Mouse (Mus musculus) intestine, embryonic 15.5 days (tissue): Measurements from ENCODE around the gene Btnl10. TPM values are rescaled to one million over a fixed set of nuclear protein-coding genes. Genes with fewer than 3 reads are reported as not detected.

Experiments
- ATAC-seq: fragments of 200-750 bp; cut with Nextera tagmentation; 2 replicates; pipeline ENCODE4 v1.8.0; 2017; ENCODE audit warnings: moderate TSS enrichment, moderate library complexity
- H3K27ac ChIP-seq: fragments of 300-500 bp; sonication (generic); 2 replicates; pipeline ENCODE4 v1.5.1; 2015; ENCODE audit warnings: mild to moderate bottlenecking, inconsistent platforms
- H3K27me3 ChIP-seq: fragments of 300-500 bp; sonication (generic); replicated peaks from 2 replicates; pipeline ENCODE4 v1.6.1; 2015; ENCODE audit warnings: inconsistent platforms
- H3K36me3 ChIP-seq: fragments of 300-500 bp; sonication (generic); 2 replicates; pipeline ENCODE4 v1.6.1; 2015; ENCODE audit warnings: inconsistent platforms
- H3K4me1 ChIP-seq: fragments of 300-500 bp; sonication (generic); replicated peaks from 2 replicates; pipeline ENCODE4 v1.6.1; 2015; ENCODE audit warnings: inconsistent platforms
- H3K4me2 ChIP-seq: fragments of 300-500 bp; sonication (generic); replicated peaks from 2 replicates; pipeline ENCODE4 v1.6.1; 2015; ENCODE audit warnings: mild to moderate bottlenecking, inconsistent platforms
- H3K4me3 ChIP-seq: fragments of 300-500 bp; sonication (generic); replicated peaks from 2 replicates; pipeline ENCODE4 v1.5.1; 2015; ENCODE audit warnings: inconsistent platforms
- H3K9ac ChIP-seq: fragments of 300-500 bp; sonication (generic); 2 replicates; pipeline ENCODE4 v1.6.1; 2015; ENCODE audit warnings: inconsistent platforms
- H3K9me3 ChIP-seq: fragments of 300-500 bp; sonication (generic); 2 replicates; pipeline ENCODE4 v1.6.1; 2016; ENCODE audit warnings: inconsistent platforms
- WGBS: fragments of 180-500 bp; shearing (Covaris S2); methylation state at CpG from one replicate; pipeline ENCODE4 v1.1.7; 2015; 5-methylcytosine and 5-hydroxymethylcytosine counted together
- polyA plus RNA-seq: library from polyadenylated mRNA; unstranded; fragments of >200 nt; fragmentation: Nextera tagmentation; extraction: Ambion mirVana; gene quantifications from 2 replicates; pipeline ENCODE4 v1.2.1, GENCODE M21; 2015

Gene Btnl10
- polyA plus RNA-seq, 1 experiment from 2014 or later = 0.34 TPM

- Histone ChIP-seq H3K9ac (no peak overlapping the region), H3K4me2 (no peak overlapping the region), H3K27ac (no peak overlapping the region), H3K36me3 (no peaks in the 10 kb centered on the region), H3K27me3 (peaks cover 11% of the 10 kb centered on the region; the same call in 1 of the 2 replicates), H3K9me3 (no peaks in the 10 kb centered on the region), H3K4me3 (no peak overlapping the region), H3K4me1 (peaks cover 14% of the 10 kb centered on the region)
- peak; percentile 45; the same call in 1 of the 2 replicates for ATAC-seq
- WGBS = 42% methylated on average over 12 of the region's 12 CpGs
Observed at GRCm38 (mm10) chr11:58965001-58965760, 47.5 kb downstream of the Btnl10 start.

- Histone ChIP-seq H3K4me2 (no peak overlapping the region), H3K9me3 (no peaks in the 10 kb centered on the region), H3K27ac (no peak overlapping the region), H3K27me3 (0 out of 2 replicates have a peak, but pooled peaks cover 3% of the 10 kb centered on the region), H3K9ac (no peak overlapping the region), H3K4me1 (peaks cover 17% of the 10 kb centered on the region), H3K36me3 (no peaks in the 10 kb centered on the region; the same call in 1 of the 2 replicates), H3K4me3 (no peak overlapping the region)
- no peak for ATAC-seq
- WGBS = 97% methylated on average over 1 of the region's 1 CpGs
Observed at GRCm38 (mm10) chr11:58967346-58967745, 49.6 kb downstream of the Btnl10 start.

- no peak overlapping the region for H3K27ac ChIP-seq
- H3K9ac ChIP-seq = no peak overlapping the region
- 76% methylated on average over 7 of the region's 7 CpGs for WGBS
- peaks cover 17% of the 10 kb centered on the region for H3K4me1 ChIP-seq
- H3K9me3 ChIP-seq = no peaks in the 10 kb centered on the region
- ATAC-seq = no peak
- H3K4me3 ChIP-seq = no peak overlapping the region
- no peaks in the 10 kb centered on the region; the same call in 1 of the 2 replicates for H3K36me3 ChIP-seq
- no peak overlapping the region for H3K4me2 ChIP-seq
- H3K27me3 ChIP-seq = no peaks in the 10 kb centered on the region
Observed at GRCm38 (mm10) chr11:58968551-58968950, 50.8 kb downstream of the Btnl10 start.

- H3K27me3 ChIP-seq = no peaks in the 10 kb centered on the region
- H3K27ac ChIP-seq = no peak overlapping the region
- H3K4me2 ChIP-seq = no peak overlapping the region
- no peaks in the 10 kb centered on the region for H3K9me3 ChIP-seq
- WGBS = 77% methylated on average over 8 of the region's 8 CpGs
- H3K4me3 ChIP-seq = no peak overlapping the region
- H3K36me3 ChIP-seq = no peaks in the 10 kb centered on the region; the same call in 1 of the 2 replicates
- ATAC-seq = peak; percentile 23; the same call in 1 of the 2 replicates
- peaks cover 17% of the 10 kb centered on the region for H3K4me1 ChIP-seq
- no peak overlapping the region for H3K9ac ChIP-seq
Observed at GRCm38 (mm10) chr11:58969027-58969426, 51.3 kb downstream of the Btnl10 start.

- no peak overlapping the region for H3K9ac ChIP-seq
- no peaks in the 10 kb centered on the region; the same call in 1 of the 2 replicates for H3K36me3 ChIP-seq
- peak; percentile 76 for ATAC-seq
- peaks cover 17% of the 10 kb centered on the region for H3K4me1 ChIP-seq
- no peaks in the 10 kb centered on the region for H3K9me3 ChIP-seq
- WGBS = 53% methylated on average over 6 of the region's 6 CpGs
- H3K4me3 ChIP-seq = no peak overlapping the region
- H3K4me2 ChIP-seq = no peak overlapping the region
- peak overlapping the region; percentile 8; the same call in 1 of the 2 replicates for H3K27ac ChIP-seq
- H3K27me3 ChIP-seq = no peaks in the 10 kb centered on the region
Observed at GRCm38 (mm10) chr11:58969659-58970058, 52.0 kb downstream of the Btnl10 start.

- Histone ChIP-seq H3K27me3 (no peaks in the 10 kb centered on the region), H3K4me3 (no peak overlapping the region), H3K9ac (no peak overlapping the region), H3K4me2 (no peak overlapping the region), H3K36me3 (no peaks in the 10 kb centered on the region; the same call in 1 of the 2 replicates), H3K9me3 (no peaks in the 10 kb centered on the region), H3K4me1 (peaks cover 12% of the 10 kb centered on the region; the same call in 1 of the 2 replicates), H3K27ac (no peak overlapping the region)
- ATAC-seq = no peak
- WGBS = 88% methylated on average over 21 of the region's 21 CpGs
Observed at GRCm38 (mm10) chr11:58970831-58971530, 53.3 kb downstream of the Btnl10 start.

- H3K36me3 ChIP-seq = no peaks in the 10 kb centered on the region; the same call in 1 of the 2 replicates
- H3K9ac ChIP-seq = no peak overlapping the region
- H3K9me3 ChIP-seq = no peaks in the 10 kb centered on the region
- no peak overlapping the region for H3K4me3 ChIP-seq
- no peak overlapping the region for H3K4me2 ChIP-seq
- H3K27ac ChIP-seq = no peak overlapping the region
- no peaks in the 10 kb centered on the region for H3K27me3 ChIP-seq
- H3K4me1 ChIP-seq = peaks cover 12% of the 10 kb centered on the region; the same call in 1 of the 2 replicates
- 91% methylated on average over 3 of the region's 3 CpGs for WGBS
- no peak for ATAC-seq
Observed at GRCm38 (mm10) chr11:58971796-58972195, 54.1 kb downstream of the Btnl10 start.

- no peak overlapping the region for H3K4me3 ChIP-seq
- no peak for ATAC-seq
Observed at GRCm38 (mm10) chr11:58974414-58974813, 56.7 kb downstream of the Btnl10 start.

More at GRCm38 (mm10) chr11:58974414-58974813, 56.7 kb downstream of the Btnl10 start:
- Histone ChIP-seq H3K27ac (no peak overlapping the region), H3K27me3 (no peaks in the 10 kb centered on the region), H3K4me2 (no peak overlapping the region), H3K36me3 (no peaks in the 10 kb centered on the region; the same call in 1 of the 2 replicates), H3K4me1 (peaks cover 17% of the 10 kb centered on the region), H3K9me3 (no peaks in the 10 kb centered on the region), H3K9ac (no peak overlapping the region)
- WGBS = 94% methylated on average over 3 of the region's 3 CpGs

Other genes with a start within 250 kb of the Btnl10 start
- gene Olfr320, start 236.8 kb upstream of the Btnl10 start, polyA plus RNA-seq = not detected in 2 replicates
- gene Olfr319, start 218.7 kb upstream of the Btnl10 start, polyA plus RNA-seq = not detected in 2 replicates
- not detected in 2 replicates for gene Olfr318, start 193.9 kb upstream of the Btnl10 start, polyA plus RNA-seq
- not detected in 2 replicates for gene Olfr317, start 178.7 kb upstream of the Btnl10 start, polyA plus RNA-seq
- gene Olfr316, start 165.2 kb upstream of the Btnl10 start, polyA plus RNA-seq = not detected in 2 replicates
- gene Olfr315, start 144.7 kb upstream of the Btnl10 start, polyA plus RNA-seq = not detected in 2 replicates
- gene Olfr314, start 135.0 kb upstream of the Btnl10 start, polyA plus RNA-seq = not detected in 2 replicates
- 16.8 and 17.2 TPM in 2 replicates for gene Fam183b, start 115.9 kb upstream of the Btnl10 start, polyA plus RNA-seq
- not detected in 2 replicates for gene Olfr313, start 102.9 kb upstream of the Btnl10 start, polyA plus RNA-seq
- gene Olfr312, start 88.7 kb upstream of the Btnl10 start, polyA plus RNA-seq = not detected in 2 replicates
- gene Olfr311, start 78.7 kb upstream of the Btnl10 start, polyA plus RNA-seq = not detected in 2 replicates
- 5.4 and 6.1 TPM in 2 replicates for gene Gm12258, start 70.8 kb upstream of the Btnl10 start, polyA plus RNA-seq
- gene 2810021J22Rik, start 50.7 kb upstream of the Btnl10 start, polyA plus RNA-seq = 6.1 and 7.3 TPM in 2 replicates
- gene Zfp39, start 13.7 kb upstream of the Btnl10 start, polyA plus RNA-seq = 3.7 and 4.6 TPM in 2 replicates
- gene Rnf187, start 21.0 kb downstream of the Btnl10 start, polyA plus RNA-seq = 201 and 207 TPM in 2 replicates
- 39.9 and 40.0 TPM in 2 replicates for gene Hist3h2ba, start 31.0 kb downstream of the Btnl10 start, polyA plus RNA-seq
- 27.2 and 28.3 TPM in 2 replicates for gene Hist3h2a, start 36.8 kb downstream of the Btnl10 start, polyA plus RNA-seq
- 0.16 and 0.35 TPM in 2 replicates for gene Trim17, start 36.8 kb downstream of the Btnl10 start, polyA plus RNA-seq
- 16.0 and 17.0 TPM in 2 replicates for gene Trim11, start 60.2 kb downstream of the Btnl10 start, polyA plus RNA-seq
- 1.3 TPM in 2 replicates for gene Obscn, start 218.5 kb downstream of the Btnl10 start, polyA plus RNA-seq
- 6.6 and 8.0 TPM in 2 replicates for gene Iba57, start 245.8 kb downstream of the Btnl10 start, polyA plus RNA-seq